Mouse (Mus musculus): ENCODE data around the gene Il11ra1.

DNA sequence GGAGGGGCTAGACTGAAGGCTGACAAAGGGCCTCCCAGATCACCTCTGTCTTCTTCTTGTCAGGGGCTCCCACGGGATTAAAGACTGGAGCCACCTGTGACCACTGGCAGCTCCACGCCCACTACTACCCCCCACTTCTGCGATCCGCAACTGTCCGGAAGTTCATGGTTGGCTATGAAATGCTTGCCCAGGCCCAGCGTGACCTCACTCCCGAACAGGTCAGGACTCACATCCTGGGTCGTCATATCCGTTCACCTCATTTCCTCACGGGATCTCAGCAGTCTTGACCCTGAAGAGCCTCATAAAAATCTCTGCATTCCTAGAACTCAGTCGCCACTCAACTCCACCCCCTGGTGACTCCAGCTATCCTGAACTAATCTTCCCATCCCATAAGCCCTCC, 58.2 kb downstream of the Il11ra1 start:
- TF ChIP-seq POLR2A (IDR thresholded peaks at IDR 0.05; ENCODE audit: borderline replicate concordance, insufficient read depth, low read length) = no peak
- no peak for TF ChIP-seq CTCF (IDR thresholded peaks at IDR 0.05; ENCODE audit: borderline replicate concordance, insufficient read depth, low read depth, low read length)
